Mouse (Mus musculus) neural tube, embryonic 12.5 days (tissue): ENCODE measurements around the gene Pidd1. TPM values are rescaled to one million over a fixed set of nuclear protein-coding genes. Genes with fewer than 3 reads are reported as not detected.
A peak's percentile ranks its signal among the peaks of the same experiment; 100 is the strongest.

Experiments
- ATAC-seq: fragments of 200-750 bp; cut with Nextera tagmentation; 2 replicates; pipeline ENCODE4 v1.8.0; 2017; ENCODE audit warnings: low read depth, mild to moderate bottlenecking, moderate TSS enrichment, moderate library complexity; ENCODE audit not compliant: low FRiP score
- H3K27ac ChIP-seq: fragments of 300-500 bp; sonication (generic); 2 replicates; pipeline ENCODE4 v1.5.1; 2016
- H3K27me3 ChIP-seq: fragments of 300-500 bp; sonication (generic); replicated peaks from 2 replicates; pipeline ENCODE4 v1.6.1; 2016; ENCODE audit warnings: mild to moderate bottlenecking
- H3K36me3 ChIP-seq: fragments of 300-500 bp; sonication (generic); 2 replicates; pipeline ENCODE4 v1.6.1; 2016; ENCODE audit warnings: mild to moderate bottlenecking
- H3K4me1 ChIP-seq: fragments of 300-500 bp; sonication (generic); 2 replicates; pipeline ENCODE4 v1.6.1; 2016
- H3K4me2 ChIP-seq: fragments of 300-500 bp; sonication (generic); replicated peaks from 2 replicates; pipeline ENCODE4 v1.6.1; 2016; ENCODE audit warnings: mild to moderate bottlenecking
- H3K4me3 ChIP-seq: fragments of 300-500 bp; sonication (generic); 2 replicates; pipeline ENCODE4 v1.5.1; 2016
- H3K9ac ChIP-seq: fragments of 300-500 bp; sonication (generic); 2 replicates; pipeline ENCODE4 v1.6.1; 2016; ENCODE audit warnings: mild to moderate bottlenecking
- H3K9me3 ChIP-seq: fragments of 300-500 bp; sonication (generic); 2 replicates; pipeline ENCODE4 v1.6.1; 2016; ENCODE audit warnings: mild to moderate bottlenecking
- WGBS: fragments of 180-500 bp; shearing (Covaris S2); methylation state at CpG from one replicate; pipeline ENCODE4 v1.1.7; 2016; 5-methylcytosine and 5-hydroxymethylcytosine counted together
- polyA plus RNA-seq: library from polyadenylated mRNA; unstranded; fragments of >200 nt; fragmentation: Nextera tagmentation; extraction: Ambion mirVana; gene quantifications from 2 replicates; pipeline ENCODE4 v1.2.1, GENCODE M21; 2016

The Pidd1 gene
- polyA plus RNA-seq, 1 experiment from 2014 or later: 9.8 TPM

DNA sequence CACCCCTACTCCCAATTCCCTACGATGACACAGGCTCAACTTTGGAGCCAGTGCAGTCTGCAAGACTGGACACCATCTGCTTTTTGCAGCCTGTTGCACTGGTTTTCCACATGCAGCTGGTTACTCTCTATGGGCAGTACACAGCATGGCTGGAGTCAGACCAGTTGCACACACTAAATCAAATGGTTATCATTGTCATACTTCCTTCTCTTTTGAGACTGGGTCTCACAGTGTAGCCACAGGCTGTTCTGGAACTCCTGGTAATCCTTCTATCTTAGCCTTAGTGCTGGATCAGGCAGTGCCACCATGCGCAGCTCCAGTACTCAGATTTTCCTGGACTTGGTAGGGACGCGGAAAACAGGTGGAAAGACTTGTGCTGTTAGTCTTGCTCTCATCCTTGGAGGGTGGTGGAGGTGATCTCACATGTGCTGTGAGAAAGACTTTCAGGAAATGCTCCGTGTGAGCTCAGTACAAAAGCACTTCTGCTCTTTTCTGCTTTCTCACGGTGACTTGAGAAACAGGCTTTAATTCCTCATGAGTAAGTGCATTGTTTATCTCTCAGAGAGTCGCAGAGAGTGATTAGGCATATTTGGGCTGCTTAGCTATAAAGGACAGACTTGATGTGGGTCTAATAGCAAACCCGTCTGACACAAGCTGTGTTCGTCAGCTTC, 51.1 kb downstream of the Pidd1 start:
- Histone ChIP-seq H3K27ac (peak overlapping the region; percentile 27; the same call in 1 of the 2 replicates), H3K9ac (peak overlapping the region; percentile 52), H3K36me3 (peaks cover 11% of the 10 kb centered on the region; the same call in 1 of the 2 replicates), H3K4me2 (peak overlapping the region; percentile 76), H3K4me1 (peaks cover 15% of the 10 kb centered on the region), H3K27me3 (0 out of 2 replicates have a peak, but pooled peaks cover 3% of the 10 kb centered on the region), H3K9me3 (no peaks in the 10 kb centered on the region), H3K4me3 (peak overlapping the region; percentile 63)
- 33% methylated on average over 9 of the region's 9 CpGs for WGBS
- no peak; the same call in 1 of the 2 replicates for ATAC-seq

DNA sequence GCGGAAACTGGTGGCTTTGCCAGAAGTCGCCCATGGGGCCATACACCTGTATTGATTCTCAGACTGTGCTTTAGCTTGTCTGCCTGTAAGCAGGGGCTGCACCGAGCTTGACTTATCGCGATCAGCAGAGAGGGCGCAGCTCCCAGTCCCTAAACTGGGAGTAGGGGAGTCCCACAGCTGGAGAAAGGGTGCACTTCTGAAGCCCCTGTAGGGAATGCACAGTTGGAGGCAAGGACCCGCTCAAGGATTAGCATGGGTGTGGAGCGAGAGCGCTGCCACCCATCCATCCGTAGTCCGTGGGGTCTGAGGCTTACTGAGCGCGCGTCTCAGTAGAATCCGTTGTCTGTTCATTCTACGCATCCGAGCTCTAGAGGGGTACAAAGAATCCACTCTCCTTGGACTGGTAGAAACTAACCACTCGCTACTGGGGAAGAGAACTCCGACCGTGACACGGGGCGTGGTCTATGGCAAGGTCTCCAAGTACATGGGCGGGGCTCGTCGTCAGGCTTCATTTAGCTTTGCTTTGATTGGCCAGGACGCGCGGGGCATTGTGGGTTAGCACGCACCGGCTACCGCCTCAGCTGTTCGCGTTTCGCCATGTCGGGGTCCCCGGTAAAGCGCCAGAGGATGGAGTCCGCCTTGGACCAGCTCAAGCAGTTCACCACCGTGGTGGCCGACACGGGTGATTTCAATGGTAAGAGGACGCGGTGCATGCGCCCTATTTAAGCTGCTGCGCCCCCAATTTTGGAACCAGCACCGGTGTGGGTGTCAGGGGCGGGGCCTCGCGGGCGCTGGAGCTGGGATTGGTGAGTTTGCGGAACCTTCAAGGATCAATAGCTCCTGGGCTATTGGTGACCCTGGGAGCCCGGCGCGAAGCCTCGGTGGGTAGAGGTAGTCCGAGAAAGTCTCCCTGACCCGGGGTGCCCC, 51.9 kb downstream of the Pidd1 start, which contains the start of gene Taldo1:
Gene Taldo1, plus strand, starts transcription at position 575 of the 927 bp plus-strand sequence.
- WGBS: under 1% methylated on average over 57 of the region's 57 CpGs
- Histone ChIP-seq H3K27ac (peak within 1 kb of the TSS; percentile 27; the same call in 1 of the 2 replicates), H3K36me3 (peaks cover 10% of the 10 kb centered on the region; the same call in 1 of the 2 replicates), H3K4me2 (peak within 1 kb of the TSS; percentile 76), H3K4me3 (peak within 1 kb of the TSS; percentile 63), H3K27me3 (0 out of 2 replicates have a peak, but pooled peaks cover 3% of the 10 kb centered on the region), H3K9ac (peak within 1 kb of the TSS; percentile 52), H3K4me1 (peaks cover 15% of the 10 kb centered on the region), H3K9me3 (no peaks in the 10 kb centered on the region)
- ATAC-seq: peak; percentile 93

DNA sequence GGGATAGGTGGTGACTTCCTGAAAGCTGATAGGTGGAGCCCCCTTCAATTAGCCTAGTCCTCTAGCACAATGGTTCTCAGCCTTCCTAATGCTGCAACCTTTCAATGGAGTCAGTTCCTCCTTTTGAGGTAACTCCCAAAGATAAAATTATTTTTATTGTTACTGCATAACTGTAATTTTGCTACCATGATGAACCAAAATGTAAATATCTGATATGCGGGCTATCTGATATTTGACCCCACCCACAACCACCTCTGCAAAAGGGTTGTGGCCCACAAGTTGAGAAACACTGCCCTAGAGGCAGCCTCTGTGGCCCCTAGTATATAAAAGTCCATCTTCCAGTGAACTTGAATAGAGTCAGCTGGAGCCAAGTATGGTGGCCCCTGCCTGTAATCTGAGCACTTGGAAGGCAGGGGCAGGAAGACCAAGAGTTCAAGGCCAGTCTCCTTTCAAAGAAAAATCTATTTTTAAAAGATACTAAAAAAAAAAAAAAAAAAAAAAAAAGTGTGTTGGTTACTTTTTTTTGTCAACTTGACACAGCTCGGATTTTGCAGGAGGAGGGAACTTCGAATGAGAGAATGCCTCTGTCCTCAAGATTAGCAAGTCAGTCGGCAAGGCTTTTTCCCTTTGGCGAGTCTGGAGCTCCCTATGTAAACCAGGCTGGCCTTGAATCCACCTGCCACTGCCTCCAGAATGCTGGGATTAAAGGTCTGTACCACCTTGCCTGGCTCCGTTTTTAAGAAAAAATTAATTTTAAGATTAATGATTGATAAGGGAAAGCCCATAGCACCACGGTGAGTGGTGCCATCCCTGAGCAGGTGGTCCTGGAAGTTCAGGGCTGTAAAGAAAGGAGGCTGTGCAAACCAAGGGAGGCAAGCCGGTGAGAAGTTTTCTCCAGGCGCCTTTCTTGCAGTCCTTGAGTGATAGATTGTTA, 53.2 kb downstream of the Pidd1 start:
- no peak overlapping the region for H3K4me2 ChIP-seq
- H3K27me3 ChIP-seq: 0 out of 2 replicates have a peak, but pooled peaks cover 3% of the 10 kb centered on the region
- no peak for ATAC-seq
- no peak overlapping the region for H3K9ac ChIP-seq
- WGBS: 56% methylated on average over 9 of the region's 9 CpGs
- no peak overlapping the region for H3K27ac ChIP-seq
- H3K36me3 ChIP-seq: no peaks in the 10 kb centered on the region
- peaks cover 15% of the 10 kb centered on the region for H3K4me1 ChIP-seq
- H3K9me3 ChIP-seq: no peaks in the 10 kb centered on the region
- H3K4me3 ChIP-seq: no peak overlapping the region

DNA sequence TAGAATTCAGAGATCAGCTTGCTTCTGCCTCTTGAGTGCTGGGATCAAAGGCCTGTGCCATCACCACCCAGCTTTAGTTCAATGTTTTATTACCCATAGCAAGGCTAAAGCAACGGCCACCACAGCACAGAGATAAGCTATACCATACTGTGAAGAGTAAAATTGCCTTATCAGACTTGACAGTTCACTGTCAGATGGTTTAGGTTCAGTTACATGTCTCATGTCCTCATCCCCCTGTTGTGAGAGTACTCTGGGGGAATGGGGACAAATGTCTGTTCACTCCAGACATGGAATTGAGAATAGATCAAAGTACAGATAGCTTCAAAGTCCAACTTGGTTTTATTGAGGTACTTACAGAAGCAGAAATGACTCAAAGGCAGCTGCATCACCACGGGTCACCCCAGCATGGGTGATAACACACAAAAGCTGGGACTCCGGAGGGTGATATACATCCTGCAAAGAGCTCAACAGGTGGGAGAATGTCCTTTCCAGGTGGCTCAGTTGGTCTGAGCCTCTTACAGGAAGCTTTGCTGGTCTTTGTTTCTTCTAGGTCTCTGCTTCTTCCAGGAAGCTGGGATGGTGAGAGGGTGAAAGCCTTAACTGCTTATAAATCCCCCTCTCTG, 55.2 kb downstream of the Pidd1 start:
- Histone ChIP-seq H3K4me2 (no peak overlapping the region), H3K4me3 (no peak overlapping the region), H3K4me1 (peaks cover 15% of the 10 kb centered on the region), H3K9me3 (no peaks in the 10 kb centered on the region), H3K36me3 (no peaks in the 10 kb centered on the region), H3K27me3 (0 out of 2 replicates have a peak, but pooled peaks cover 3% of the 10 kb centered on the region), H3K27ac (no peak overlapping the region), H3K9ac (no peak overlapping the region)
- 37% methylated on average over 3 of the region's 3 CpGs for WGBS
- ATAC-seq: no peak

Other genes with a start within 250 kb of the Pidd1 start
- 11.2 TPM in 2 replicates for gene Lrrc56, start 249.9 kb downstream of the Pidd1 start, polyA plus RNA-seq
- 2.5 and 3.8 TPM in 2 replicates for gene Lmntd2, start 229.9 kb downstream of the Pidd1 start, polyA plus RNA-seq
- gene Rassf7, start 228.2 kb downstream of the Pidd1 start, polyA plus RNA-seq: 37.1 and 38.7 TPM in 2 replicates
- 88.0 and 92.7 TPM in 2 replicates for gene Phrf1, start 215.2 kb downstream of the Pidd1 start, polyA plus RNA-seq
- 1.0 and 1.7 TPM in 2 replicates for gene Irf7, start 177.5 kb downstream of the Pidd1 start, polyA plus RNA-seq
- not detected in 2 replicates for gene Cdhr5, start 167.2 kb downstream of the Pidd1 start, polyA plus RNA-seq
- gene Sct, start 164.9 kb downstream of the Pidd1 start, polyA plus RNA-seq: 4.5 and 7.1 TPM in 2 replicates
- gene Drd4, start 152.0 kb downstream of the Pidd1 start, polyA plus RNA-seq: 0.82 and 0.94 TPM in 2 replicates
- gene Deaf1, start 116.3 kb downstream of the Pidd1 start, polyA plus RNA-seq: 98.9 and 108 TPM in 2 replicates
- 60.9 and 62.5 TPM in 2 replicates for gene Tmem80, start 116.3 kb downstream of the Pidd1 start, polyA plus RNA-seq
- gene Eps8l2, start 105.1 kb downstream of the Pidd1 start, polyA plus RNA-seq: 1.0 and 1.1 TPM in 2 replicates
- 366 and 377 TPM in 2 replicates for gene Taldo1, start 51.8 kb downstream of the Pidd1 start, polyA plus RNA-seq
- gene Gatd1, start 29.9 kb downstream of the Pidd1 start, polyA plus RNA-seq: 50.5 and 51.5 TPM in 2 replicates
- 44.4 and 55.1 TPM in 2 replicates for gene Cend1, start 14.5 kb downstream of the Pidd1 start, polyA plus RNA-seq
- 57.6 and 57.7 TPM in 2 replicates for gene Slc25a22, start 6.1 kb downstream of the Pidd1 start, polyA plus RNA-seq
- 803 and 881 TPM in 2 replicates for gene Rplp2, start 3.3 kb upstream of the Pidd1 start, polyA plus RNA-seq
- 15.8 and 16.5 TPM in 2 replicates for gene Pnpla2, start 11.2 kb upstream of the Pidd1 start, polyA plus RNA-seq
- gene Cracr2b, start 17.1 kb upstream of the Pidd1 start, polyA plus RNA-seq: 6.7 and 7.6 TPM in 2 replicates
- gene Cd151, start 23.4 kb upstream of the Pidd1 start, polyA plus RNA-seq: 20.6 and 22.7 TPM in 2 replicates
- gene Polr2l, start 31.1 kb upstream of the Pidd1 start, polyA plus RNA-seq: 73.5 and 80.6 TPM in 2 replicates
- gene Tspan4, start 31.2 kb upstream of the Pidd1 start, polyA plus RNA-seq: 34.2 and 37.1 TPM in 2 replicates
- 31.7 and 33.7 TPM in 2 replicates for gene Chid1, start 95.8 kb upstream of the Pidd1 start, polyA plus RNA-seq
- 111 and 117 TPM in 2 replicates for gene Ap2a2, start 118.1 kb upstream of the Pidd1 start, polyA plus RNA-seq
- gene Muc6, start 211.3 kb upstream of the Pidd1 start, polyA plus RNA-seq: 0.20 and 0.23 TPM in 2 replicates
- gene Muc2, start 246.3 kb upstream of the Pidd1 start, polyA plus RNA-seq: 0.23 and 0.27 TPM in 2 replicates